Mouse (Mus musculus) megakaryocyte, embryonic 14.5 days (primary cell): Measurements from ENCODE around the gene Crip2. TPM values are rescaled to one million over a fixed set of nuclear protein-coding genes. Genes with fewer than 3 reads are reported as not detected.

Experiments
- H3K27me3 ChIP-seq: replicated peaks from 2 replicates; pipeline ENCODE3; 2012; ENCODE audit warnings: inconsistent platforms
- H3K36me3 ChIP-seq: replicated peaks from 2 replicates; pipeline ENCODE3; 2012; ENCODE audit warnings: low read length, inconsistent platforms, mixed read lengths
- H3K4me1 ChIP-seq: 2 replicates; pipeline ENCODE4 v1.6.1; 2012; ENCODE audit warnings: inconsistent platforms
- H3K4me3 ChIP-seq: replicated peaks from 2 replicates; pipeline ENCODE3; 2012; ENCODE audit warnings: moderate library complexity, mild to moderate bottlenecking, inconsistent platforms
- H3K9me3 ChIP-seq: 2 replicates; pipeline ENCODE4 v1.6.1; 2012; ENCODE audit warnings: inconsistent platforms
- FLI1 ChIP-seq: IDR thresholded peaks from 2 replicates; pipeline ENCODE4 v1.6.1; 2012; ENCODE audit warnings: low read length, inconsistent platforms, mixed read lengths
- GATA1 ChIP-seq: IDR thresholded peaks from 3 replicates; pipeline ENCODE4 v1.6.1; 2012; ENCODE audit warnings: mixed read lengths, low read length, inconsistent platforms, borderline replicate concordance
- polyA plus RNA-seq: library from polyadenylated mRNA; stranded (reverse); fragments of >175 nt; gene quantifications from 2 replicates; pipeline ENCODE4 v1.2.3, GENCODE M21; 2012; ENCODE audit warnings: low replicate concordance; ENCODE audit not compliant: insufficient read depth

The Crip2 gene
- polyA plus RNA-seq, 1 experiment, result 14.4 TPM

- H3K36me3 ChIP-seq, result no peaks in the 10 kb centered on the region
- H3K4me1 ChIP-seq, result no peaks in the 10 kb centered on the region; the same call in 1 of the 2 replicates
- H3K27me3 ChIP-seq, result peaks cover 56% of the 10 kb centered on the region
- no peak overlapping the region for H3K4me3 ChIP-seq
- TF ChIP-seq FLI1 (no peak), GATA1 (no peak)
- H3K9me3 ChIP-seq, result peaks cover 8% of the 10 kb centered on the region
Observed at GRCm38 (mm10) chr12:113193423-113193822, 53.4 kb downstream of the Crip2 start.

Other genes starting within 250 kb of the Crip2 start
- gene Jag2, start 210.5 kb upstream of the Crip2 start, polyA plus RNA-seq, result 4.8 and 14.7 TPM in 2 replicates
- gene Nudt14, start 198.1 kb upstream of the Crip2 start, polyA plus RNA-seq, result 14.1 and 42.5 TPM in 2 replicates
- 25.3 and 64.2 TPM in 2 replicates for gene Btbd6, start 163.8 kb upstream of the Crip2 start, polyA plus RNA-seq
- 11.5 and 16.3 TPM in 2 replicates for gene Brf1, start 139.5 kb upstream of the Crip2 start, polyA plus RNA-seq
- 7.0 and 8.7 TPM in 2 replicates for gene Pacs2, start 125.7 kb upstream of the Crip2 start, polyA plus RNA-seq
- gene Tex22, start 65.7 kb upstream of the Crip2 start, polyA plus RNA-seq, result not detected in 2 replicates
- gene Mta1, start 42.0 kb upstream of the Crip2 start, polyA plus RNA-seq, result 120 and 145 TPM in 2 replicates
- gene Crip1, start 6.1 kb downstream of the Crip2 start, polyA plus RNA-seq, result 12.3 and 39.8 TPM in 2 replicates
- gene Tedc1, start 16.2 kb downstream of the Crip2 start, polyA plus RNA-seq, result 2.0 and 7.6 TPM in 2 replicates
- gene Tmem121, start 45.7 kb downstream of the Crip2 start, polyA plus RNA-seq, result not detected in 2 replicates